Comparison of ENCODE assay signal across 8 mouse cellular contexts in the genomic region with DNA sequence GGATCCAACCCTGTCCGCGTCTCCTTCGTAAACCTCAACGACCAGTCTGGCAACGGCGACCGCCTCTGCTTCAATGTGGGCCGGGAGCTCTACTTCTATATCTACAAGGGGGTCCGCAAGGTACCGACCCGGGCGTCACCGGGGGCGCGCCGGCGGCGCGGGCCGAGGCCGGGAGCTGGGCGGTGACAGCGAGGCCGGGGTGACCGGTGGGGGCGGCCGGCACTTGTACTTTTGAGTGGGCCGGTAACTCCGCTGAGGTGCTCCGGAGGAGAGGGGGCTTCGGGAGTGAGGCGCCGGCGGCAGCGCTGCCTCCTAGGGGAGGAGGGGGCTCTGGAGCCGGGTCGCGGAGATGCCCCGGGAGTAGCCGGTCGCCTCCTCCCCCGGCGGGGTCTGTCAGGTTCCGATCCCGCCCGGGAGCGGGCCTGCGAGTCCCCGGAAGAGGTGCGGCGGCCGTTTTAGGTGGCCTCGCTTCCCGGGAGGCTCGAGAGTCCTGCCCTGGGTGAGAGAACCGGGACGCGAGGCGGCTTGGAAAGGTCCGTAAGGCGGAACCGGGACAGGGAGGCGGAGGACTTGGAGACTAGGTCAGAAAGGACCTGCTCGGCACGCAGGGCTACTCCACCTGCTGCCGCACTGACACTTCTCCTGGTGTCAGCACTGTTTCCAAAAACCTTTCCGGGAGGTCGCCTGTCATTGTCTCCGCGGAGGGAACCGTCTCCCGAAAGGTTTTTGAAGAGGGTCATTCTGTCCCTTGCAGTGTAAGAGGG. TPM values are rescaled to one million over a fixed set of nuclear protein-coding genes. Genes with fewer than 3 reads are reported as not detected.
DNase-seq lines count a peak whose midpoint lies in the region; ATAC-seq and TF ChIP-seq lines count a peak whose summit lies in the region.

No protein-coding gene starts in this region.

- TF ChIP-seq CTCF in left cerebral cortex, adult 2 months (IDR thresholded peaks at IDR 0.05): no peak

- H3K36me3 ChIP-seq in forebrain, embryonic 12.5 days (replicated peaks): 0 out of 2 replicates have a peak, but pooled peaks cover 6% of the 10 kb centered on the region
- H3K36me3 ChIP-seq in liver, embryonic 13.5 days: 0 out of 2 replicates have a peak, but pooled peaks cover 7% of the 10 kb centered on the region
- H3K36me3 ChIP-seq in neural tube, embryonic 12.5 days: no peaks in the 10 kb centered on the region

- intact Hi-C loops in left cerebral cortex, adult 2 months (cut with DNase I): loop anchor here (2.0 kb wide), 1 partner anchor 102 kb away; a partner anchor contains a TSS

- no peak for DNase-seq in left cerebral cortex, adult 2 months (ENCODE audit: extremely low spot score in 1 of 2, low spot score in 2 of 2)
- DNase-seq in left cerebral cortex, adult 9 months (ENCODE audit: low spot score in 2 of 2): no peak
- peak; percentile 58 for DNase-seq in induced T-regulatory cell, adult 2 months (ENCODE audit: low read depth)
- no peak for DNase-seq in liver, embryonic 13.5 days
- no peak for DNase-seq in left cerebral cortex, adult 11 months (ENCODE audit: low spot score)

- WGBS in forebrain, embryonic 12.5 days: under 1% methylated on average over 72 of the region's 72 CpGs
- WGBS in liver, embryonic 13.5 days (ENCODE audit: insufficient replicate concordance): under 1% methylated on average over 72 of the region's 72 CpGs
- under 1% methylated on average over 71 of the region's 72 CpGs for WGBS in neural tube, embryonic 12.5 days

- peak overlapping the region; percentile 100 for H3K4me3 ChIP-seq in left cerebral cortex, adult 2 months
- peak overlapping the region; percentile 99 for H3K4me3 ChIP-seq in forebrain, embryonic 12.5 days (replicated peaks)
- peak overlapping the region; percentile 99 for H3K4me3 ChIP-seq in liver, embryonic 13.5 days (replicated peaks)
- H3K4me3 ChIP-seq in neural tube, embryonic 12.5 days: peak overlapping the region; percentile 99

- peak overlapping the region; percentile 97 for H3K9ac ChIP-seq in forebrain, embryonic 12.5 days
- peak overlapping the region; percentile 99 for H3K9ac ChIP-seq in liver, embryonic 13.5 days
- H3K9ac ChIP-seq in neural tube, embryonic 12.5 days: peak overlapping the region; percentile 96

- ATAC-seq in activated CD4-positive, CD25-positive, alpha-beta regulatory T cell, adult 4 months: peak; percentile 29
- peak; percentile 12; the same call in 1 of the 2 replicates for ATAC-seq in forebrain, embryonic 12.5 days (ENCODE audit: low FRiP score)
- ATAC-seq in liver, embryonic 13.5 days (ENCODE audit: low read depth): peak; percentile 11
- peak; percentile 14; the same call in 1 of the 2 replicates for ATAC-seq in neural tube, embryonic 12.5 days (ENCODE audit: low FRiP score, low read depth)

- no peaks in the 10 kb centered on the region for H3K9me3 ChIP-seq in forebrain, embryonic 12.5 days
- H3K9me3 ChIP-seq in liver, embryonic 13.5 days (replicated peaks): no peaks in the 10 kb centered on the region
- no peaks in the 10 kb centered on the region for H3K9me3 ChIP-seq in neural tube, embryonic 12.5 days

- H3K27me3 ChIP-seq in forebrain, embryonic 12.5 days: peaks cover 21% of the 10 kb centered on the region
- H3K27me3 ChIP-seq in liver, embryonic 13.5 days: peaks cover 17% of the 10 kb centered on the region
- no peaks in the 10 kb centered on the region for H3K27me3 ChIP-seq in neural tube, embryonic 12.5 days (replicated peaks)

- peak overlapping the region; percentile 95 for H3K27ac ChIP-seq in left cerebral cortex, adult 2 months
- peak overlapping the region; percentile 90 for H3K27ac ChIP-seq in forebrain, embryonic 12.5 days
- peak overlapping the region; percentile 88 for H3K27ac ChIP-seq in liver, embryonic 13.5 days
- peak overlapping the region; percentile 74; the same call in 1 of the 2 replicates for H3K27ac ChIP-seq in neural tube, embryonic 12.5 days

- H3K4me1 ChIP-seq in forebrain, embryonic 12.5 days: peaks cover 23% of the 10 kb centered on the region
- H3K4me1 ChIP-seq in liver, embryonic 13.5 days (replicated peaks): peaks cover 30% of the 10 kb centered on the region
- H3K4me1 ChIP-seq in neural tube, embryonic 12.5 days: peaks cover 13% of the 10 kb centered on the region

- H3K4me2 ChIP-seq in forebrain, embryonic 12.5 days: peak overlapping the region; percentile 95
- H3K4me2 ChIP-seq in liver, embryonic 13.5 days: peak overlapping the region; percentile 84
- H3K4me2 ChIP-seq in neural tube, embryonic 12.5 days (replicated peaks): peak overlapping the region; percentile 90

RNA-seq across cellular contexts. Expression of a gene that starts 0.6 kb away (rescaled TPM):
- total RNA-seq in left cerebral cortex, adult 2 months (2021): 10 to 100 TPM; 41.1 to 45.4 TPM
- 10 to 100 TPM; 24.7 to 31.4 TPM for polyA plus RNA-seq in activated CD4-positive, CD25-positive, alpha-beta regulatory T cell, adult 4 months (2017; shearing (Covaris generic))
- 28.2 and 33.5 TPM in 2 replicates for polyA plus RNA-seq in forebrain, embryonic 12.5 days (2016; fragmentation: Nextera tagmentation; extraction: Ambion mirVana)
- polyA plus RNA-seq in liver, embryonic 13.5 days (2015; fragmentation: Nextera tagmentation; extraction: Ambion mirVana): 9.4 and 10.6 TPM in 2 replicates
- polyA plus RNA-seq in neural tube, embryonic 12.5 days (2016; fragmentation: Nextera tagmentation; extraction: Ambion mirVana): 28.1 and 30.5 TPM in 2 replicates

RNA-seq across cellular contexts. Expression of a gene that starts 35.8 kb away (rescaled TPM):
- total RNA-seq in left cerebral cortex, adult 2 months (2021): 1,000 to 10,000 TPM in 1 of 2 experiments, 100 to 1,000 TPM in 1; 993 to 1,084 TPM
- 100 to 1,000 TPM; 163 to 197 TPM for polyA plus RNA-seq in activated CD4-positive, CD25-positive, alpha-beta regulatory T cell, adult 4 months (2017; shearing (Covaris generic))
- 1,281 and 1,312 TPM in 2 replicates for polyA plus RNA-seq in forebrain, embryonic 12.5 days (2016; fragmentation: Nextera tagmentation; extraction: Ambion mirVana)
- 1,126 and 1,282 TPM in 2 replicates for polyA plus RNA-seq in liver, embryonic 13.5 days (2015; fragmentation: Nextera tagmentation; extraction: Ambion mirVana)
- polyA plus RNA-seq in neural tube, embryonic 12.5 days (2016; fragmentation: Nextera tagmentation; extraction: Ambion mirVana): 1,156 and 1,160 TPM in 2 replicates

RNA-seq across cellular contexts. Expression of a gene that starts 55.9 kb away (rescaled TPM):
- not detected for total RNA-seq in left cerebral cortex, adult 2 months (2021)
- polyA plus RNA-seq in activated CD4-positive, CD25-positive, alpha-beta regulatory T cell, adult 4 months (2017; shearing (Covaris generic)): under 1 TPM in 1 of 2 experiments, not detected in 1; 0.58 TPM
- polyA plus RNA-seq in forebrain, embryonic 12.5 days (2016; fragmentation: Nextera tagmentation; extraction: Ambion mirVana): not detected in 2 replicates
- polyA plus RNA-seq in liver, embryonic 13.5 days (2015; fragmentation: Nextera tagmentation; extraction: Ambion mirVana): not detected in 2 replicates
- polyA plus RNA-seq in neural tube, embryonic 12.5 days (2016; fragmentation: Nextera tagmentation; extraction: Ambion mirVana): not detected in 2 replicates
